Mouse (Mus musculus) layer of hippocampus, adult 2 months (tissue): Measurements from ENCODE around the gene Gm5294. TPM values are rescaled to one million over a fixed set of nuclear protein-coding genes. Genes with fewer than 3 reads are reported as not detected.

Source experiments
- DNase-seq, 2 experiments: peaks; one replicate each; pipeline ENCODE4 v3.0.0; 2022; ENCODE audit warnings: low spot score in 2 of 2
- H3K27ac ChIP-seq: fragments of 200-600 bp; 2 replicates; pipeline ENCODE4 v1.8.1; 2022
- H3K4me3 ChIP-seq: fragments of 200-600 bp; 2 replicates; pipeline ENCODE4 v1.8.1; 2022; ENCODE audit warnings: mild to moderate bottlenecking
- CTCF ChIP-seq: fragments of 200-600 bp; conservative IDR thresholded peaks from 2 replicates; pipeline ENCODE4 v1.8.1; 2022; ENCODE audit warnings: antibody characterized with exemption, mild to moderate bottlenecking, moderate library complexity
- total RNA-seq, 2 experiments: library from RNA; stranded (reverse); gene quantifications; 2 replicates each; pipeline ENCODE4 v1.2.3; 2021

Gene Gm5294
- total RNA-seq, 2 experiments from 2014 or later = not detected

GRCm38 (mm10) chr5:138809767-138810166, 10.1 kb upstream of the Gm5294 start:
- H3K27ac ChIP-seq = no peak overlapping the region
- TF ChIP-seq CTCF = no peak
- no peak for DNase-seq
- no peak overlapping the region for H3K4me3 ChIP-seq

GRCm38 (mm10) chr5:138820717-138821332, 945 bp downstream of the Gm5294 start:
- no peak for TF ChIP-seq CTCF

GRCm38 (mm10) chr5:138825090-138825489, 5.2 kb downstream of the Gm5294 start:
- H3K27ac ChIP-seq = no peak overlapping the region
- no peak overlapping the region for H3K4me3 ChIP-seq
- TF ChIP-seq CTCF = no peak
- DNase-seq = no peak

More at GRCm38 (mm10) chr5:138820717-138821332, 945 bp downstream of the Gm5294 start:
- DNase-seq = no peak
- H3K4me3 ChIP-seq = no peak overlapping the region
- H3K27ac ChIP-seq = no peak overlapping the region

- DNase-seq = no peak
- no peak overlapping the region for H3K4me3 ChIP-seq
- no peak for TF ChIP-seq CTCF
- H3K27ac ChIP-seq = no peak overlapping the region
These were observed 13.5 kb downstream of the Gm5294 start for GRCm38 (mm10) chr5:138833406-138833805.

- TF ChIP-seq CTCF = no peak
- Histone ChIP-seq H3K4me3 (no peak overlapping the region), H3K27ac (no peak overlapping the region)
- no peak for DNase-seq
These were observed 15.0 kb downstream of the Gm5294 start for GRCm38 (mm10) chr5:138834910-138835309.

- no peak for TF ChIP-seq CTCF
These were observed 21.1 kb downstream of the Gm5294 start for GRCm38 (mm10) chr5:138840981-138841380.

GRCm38 (mm10) chr5:138843168-138843824, 23.4 kb downstream of the Gm5294 start:
- no peak overlapping the region for H3K27ac ChIP-seq
- no peak overlapping the region for H3K4me3 ChIP-seq
- no peak for DNase-seq
- no peak for TF ChIP-seq CTCF

More at GRCm38 (mm10) chr5:138840981-138841380, 21.1 kb downstream of the Gm5294 start:
- DNase-seq = no peak
- Histone ChIP-seq H3K27ac (no peak overlapping the region), H3K4me3 (no peak overlapping the region)

- no peak overlapping the region for H3K27ac ChIP-seq
- no peak overlapping the region for H3K4me3 ChIP-seq
- TF ChIP-seq CTCF = no peak
- DNase-seq = no peak
These were observed 26.6 kb downstream of the Gm5294 start for GRCm38 (mm10) chr5:138846506-138846905.

- peak; percentile 81 for TF ChIP-seq CTCF
- Histone ChIP-seq H3K27ac (no peak overlapping the region), H3K4me3 (no peak overlapping the region)
- DNase-seq = peak; percentile 86 to 94
These were observed 28.2 kb downstream of the Gm5294 start for GRCm38 (mm10) chr5:138848102-138848501.

GRCm38 (mm10) chr5:138849682-138850461, 30.0 kb downstream of the Gm5294 start:
- no peak for DNase-seq
- no peak overlapping the region for H3K27ac ChIP-seq
- TF ChIP-seq CTCF = no peak
- H3K4me3 ChIP-seq = no peak overlapping the region

GRCm38 (mm10) chr5:138850462-138850844, 30.6 kb downstream of the Gm5294 start:
- no peak for TF ChIP-seq CTCF
- Histone ChIP-seq H3K4me3 (no peak overlapping the region), H3K27ac (no peak overlapping the region)
- DNase-seq = no peak

- DNase-seq = no peak
- no peak for TF ChIP-seq CTCF
- Histone ChIP-seq H3K4me3 (no peak overlapping the region), H3K27ac (no peak overlapping the region)
These were observed 31.5 kb downstream of the Gm5294 start for GRCm38 (mm10) chr5:138851296-138851780.

GRCm38 (mm10) chr5:138852151-138852550, 32.3 kb downstream of the Gm5294 start:
- Histone ChIP-seq H3K4me3 (no peak overlapping the region), H3K27ac (no peak overlapping the region)
- DNase-seq = no peak
- TF ChIP-seq CTCF = 0 out of 2 replicates have a peak, but pooled peaks have one; percentile 5

GRCm38 (mm10) chr5:138853349-138853748, 33.5 kb downstream of the Gm5294 start:
- no peak for DNase-seq
- no peak overlapping the region for H3K4me3 ChIP-seq
- no peak overlapping the region for H3K27ac ChIP-seq
- no peak for TF ChIP-seq CTCF
